Mouse (Mus musculus) kidney, adult 2 months (tissue): ENCODE results near the gene Zfyve1. TPM values are rescaled to one million over a fixed set of nuclear protein-coding genes. Genes with fewer than 3 reads are reported as not detected.

Source experiments
- DNase-seq: peaks from one replicate; pipeline ENCODE4 v3.0.0; 2021
- H3K27ac ChIP-seq: fragments of 200-500 bp; 2 replicates; pipeline ENCODE4 v1.5.1; 2012; ENCODE audit warnings: low read depth, low read length, control low read depth, inconsistent platforms; ENCODE audit not compliant: insufficient read depth
- H3K27me3 ChIP-seq: fragments of 200-500 bp; replicated peaks from 2 replicates; pipeline ENCODE4 v1.6.1; 2012; ENCODE audit warnings: mild to moderate bottlenecking, moderate library complexity, low read length, inconsistent platforms; ENCODE audit not compliant: control insufficient read depth, insufficient read depth
- H3K36me3 ChIP-seq: fragments of 200-500 bp; 2 replicates; pipeline ENCODE4 v1.6.1; 2012; ENCODE audit warnings: mild to moderate bottlenecking, moderate library complexity, low read length, inconsistent platforms; ENCODE audit not compliant: control insufficient read depth, insufficient read depth
- H3K4me1 ChIP-seq: fragments of 200-500 bp; 2 replicates; pipeline ENCODE4 v1.6.1; 2011; ENCODE audit warnings: low read length; ENCODE audit not compliant: control insufficient read depth, insufficient read depth
- H3K4me3 ChIP-seq: fragments of 200-500 bp; 2 replicates; pipeline ENCODE4 v1.5.1; 2011; ENCODE audit warnings: mild to moderate bottlenecking, low read depth, low read length, control low read depth; ENCODE audit not compliant: insufficient read depth
- CTCF ChIP-seq: fragments of 200-500 bp; conservative IDR thresholded peaks from 2 replicates; pipeline ENCODE4 v1.5.1; 2011; ENCODE audit warnings: low read depth, mild to moderate bottlenecking, control low read depth, low read length, moderate library complexity, mixed read lengths; ENCODE audit not compliant: insufficient read depth, insufficient read length
- POLR2A ChIP-seq: fragments of 200-500 bp; IDR thresholded peaks from one replicate; pipeline ENCODE4 v1.6.1; 2011; ENCODE audit warnings: low read depth, low read length, control low read depth
- WGBS: fragments of 180-500 bp; shearing (Covaris S2); methylation state at CpG from one replicate; pipeline ENCODE4 v1.1.7; 2018; 5-methylcytosine and 5-hydroxymethylcytosine counted together
- polyA plus RNA-seq: library from polyadenylated mRNA; depleted of rRNA; stranded (reverse); fragments of >200 nt; gene quantifications from 2 replicates; pipeline ENCODE4 v1.2.3, GENCODE M21; 2012

Gene Zfyve1
- polyA plus RNA-seq, 1 experiment: 29.0 TPM

GRCm38 (mm10) chr12:83514216-83514615, 82.8 kb downstream of the Zfyve1 start:
- H3K4me1 ChIP-seq: no peaks in the 10 kb centered on the region
- DNase-seq: no peak
- H3K4me3 ChIP-seq: no peak overlapping the region
- 68% methylated on average over 4 of the region's 4 CpGs for WGBS
- H3K27me3 ChIP-seq: no peaks in the 10 kb centered on the region
- TF ChIP-seq POLR2A (no peak), CTCF (no peak)
- H3K36me3 ChIP-seq: no peaks in the 10 kb centered on the region
- no peak overlapping the region for H3K27ac ChIP-seq

- peak; percentile 38 for DNase-seq
- Histone ChIP-seq H3K27ac (no peak overlapping the region), H3K4me1 (no peaks in the 10 kb centered on the region), H3K4me3 (no peak overlapping the region), H3K27me3 (no peaks in the 10 kb centered on the region), H3K36me3 (no peaks in the 10 kb centered on the region)
- 43% methylated on average over 5 of the region's 5 CpGs for WGBS
- TF ChIP-seq CTCF (no peak), POLR2A (no peak)
These were observed 83.8 kb downstream of the Zfyve1 start for GRCm38 (mm10) chr12:83513185-83513584.

- Histone ChIP-seq H3K4me3 (no peak overlapping the region), H3K36me3 (no peaks in the 10 kb centered on the region), H3K4me1 (no peaks in the 10 kb centered on the region), H3K27me3 (no peaks in the 10 kb centered on the region), H3K27ac (no peak overlapping the region)
- TF ChIP-seq POLR2A: no peak
- TF ChIP-seq CTCF: no peak
- WGBS: 22% methylated on average over 4 of the region's 4 CpGs
- DNase-seq: no peak
These were observed 84.2 kb downstream of the Zfyve1 start for GRCm38 (mm10) chr12:83512783-83513182.

- Histone ChIP-seq H3K4me1 (no peaks in the 10 kb centered on the region), H3K36me3 (no peaks in the 10 kb centered on the region), H3K27me3 (no peaks in the 10 kb centered on the region), H3K27ac (no peak overlapping the region), H3K4me3 (no peak overlapping the region)
- no peak for DNase-seq
- 81% methylated on average over 5 of the region's 5 CpGs for WGBS
- TF ChIP-seq CTCF (no peak), POLR2A (no peak)
These were observed 86.4 kb downstream of the Zfyve1 start for GRCm38 (mm10) chr12:83510586-83510985.

GRCm38 (mm10) chr12:83506543-83506942, 90.5 kb downstream of the Zfyve1 start:
- TF ChIP-seq POLR2A (no peak), CTCF (no peak)
- H3K4me1 ChIP-seq: no peaks in the 10 kb centered on the region; the same call in 1 of the 2 replicates
- H3K4me3 ChIP-seq: no peak overlapping the region
- no peak overlapping the region for H3K27ac ChIP-seq
- no peaks in the 10 kb centered on the region for H3K27me3 ChIP-seq
- H3K36me3 ChIP-seq: no peaks in the 10 kb centered on the region
- WGBS: 70% methylated on average over 10 of the region's 10 CpGs
- DNase-seq: no peak

GRCm38 (mm10) chr12:83502190-83502589, 94.8 kb downstream of the Zfyve1 start:
- H3K4me3 ChIP-seq: no peak overlapping the region
- no peaks in the 10 kb centered on the region; the same call in 1 of the 2 replicates for H3K4me1 ChIP-seq
- H3K27me3 ChIP-seq: no peaks in the 10 kb centered on the region
- TF ChIP-seq CTCF (peak; percentile 77), POLR2A (no peak)
- no peaks in the 10 kb centered on the region for H3K36me3 ChIP-seq
- H3K27ac ChIP-seq: no peak overlapping the region
- DNase-seq: peak; percentile 79
- 5% methylated on average over 9 of the region's 9 CpGs for WGBS

- Histone ChIP-seq H3K27me3 (no peaks in the 10 kb centered on the region), H3K4me3 (no peak overlapping the region), H3K27ac (no peak overlapping the region), H3K4me1 (no peaks in the 10 kb centered on the region; the same call in 1 of the 2 replicates), H3K36me3 (no peaks in the 10 kb centered on the region)
- peak; percentile 55 for DNase-seq
- no peak for TF ChIP-seq CTCF
- no peak for TF ChIP-seq POLR2A
- 46% methylated on average over 5 of the region's 5 CpGs for WGBS
These were observed 97.8 kb downstream of the Zfyve1 start for GRCm38 (mm10) chr12:83499256-83499655.

- 0 out of 2 replicates have a peak, but pooled peaks have one; percentile 3 for TF ChIP-seq CTCF
- no peak for TF ChIP-seq POLR2A
- 86% methylated on average over 3 of the region's 3 CpGs for WGBS
- no peak overlapping the region for H3K4me3 ChIP-seq
These were observed 99.1 kb downstream of the Zfyve1 start for GRCm38 (mm10) chr12:83497959-83498358.

More at GRCm38 (mm10) chr12:83497959-83498358, 99.1 kb downstream of the Zfyve1 start:
- H3K27ac ChIP-seq: no peak overlapping the region
- H3K4me1 ChIP-seq: no peaks in the 10 kb centered on the region; the same call in 1 of the 2 replicates
- H3K36me3 ChIP-seq: no peaks in the 10 kb centered on the region
- no peaks in the 10 kb centered on the region for H3K27me3 ChIP-seq
- DNase-seq: no peak
